In genomic region chr17:34197904-34198520, GRCm38 (mm10) we compare ENCODE assay signal across 8 mouse cellular contexts. TPM values are rescaled to one million over a fixed set of nuclear protein-coding genes. Genes with fewer than 3 reads are reported as not detected.
A peak's percentile ranks its signal among the peaks of the same experiment; 100 is the strongest.
DNase-seq lines count a peak whose midpoint lies in the region; ATAC-seq and TF ChIP-seq lines count a peak whose summit lies in the region.

No protein-coding gene starts in this region.

- no peak overlapping the region for H3K27ac ChIP-seq in hindbrain, postnatal 0 days
- H3K27ac ChIP-seq in liver, embryonic 13.5 days, result no peak overlapping the region

- no peak for TF ChIP-seq CTCF in hindbrain, postnatal 0 days (IDR thresholded peaks at IDR 0.05; ENCODE audit: low read depth)

- H3K4me1 ChIP-seq in hindbrain, postnatal 0 days (ENCODE audit: insufficient read depth, low read length), result peaks cover 5% of the 10 kb centered on the region; the same call in 1 of the 2 replicates
- peaks cover 24% of the 10 kb centered on the region for H3K4me1 ChIP-seq in liver, embryonic 13.5 days (replicated peaks)

- 0 out of 2 replicates have a peak overlapping the region, but pooled peaks have one; percentile 35 for H3K9ac ChIP-seq in hindbrain, postnatal 0 days (replicated peaks; ENCODE audit: low read length)
- peak overlapping the region; percentile 59; the same call in 1 of the 2 replicates for H3K9ac ChIP-seq in liver, embryonic 13.5 days

- WGBS in hindbrain, postnatal 0 days, result 2% methylated on average over 32 of the region's 32 CpGs
- 1% methylated on average over 32 of the region's 32 CpGs for WGBS in liver, embryonic 13.5 days (ENCODE audit: insufficient replicate concordance)

- peak overlapping the region; percentile 44 for H3K4me3 ChIP-seq in hindbrain, postnatal 0 days (ENCODE audit: low read length)
- H3K4me3 ChIP-seq in liver, embryonic 13.5 days (replicated peaks), result peak overlapping the region; percentile 59

- no peaks in the 10 kb centered on the region for H3K36me3 ChIP-seq in hindbrain, postnatal 0 days (ENCODE audit: insufficient read depth, low read length)
- no peaks in the 10 kb centered on the region for H3K36me3 ChIP-seq in liver, embryonic 13.5 days

- H3K27me3 ChIP-seq in hindbrain, postnatal 0 days (ENCODE audit: insufficient read depth, low read length), result peaks cover 24% of the 10 kb centered on the region
- H3K27me3 ChIP-seq in liver, embryonic 13.5 days, result peaks cover 70% of the 10 kb centered on the region

- peak; percentile 28; the same call in 1 of the 2 replicates for ATAC-seq in hindbrain, postnatal 0 days
- no peak for ATAC-seq in liver, embryonic 13.5 days (ENCODE audit: low read depth)

- DNase-seq in urinary bladder, postnatal 25 days (ENCODE audit: low spot score), result peak; percentile 30
- DNase-seq in urinary bladder, postnatal 10 days (ENCODE audit: low spot score), result no peak
- peak; percentile 26 for DNase-seq in gastrocnemius, postnatal 10 days
- DNase-seq in hindbrain, postnatal 0 days (ENCODE audit: low spot score), result peak; percentile 16
- DNase-seq in liver, embryonic 13.5 days, result no peak
- peak; percentile 85 for DNase-seq in naive thymus-derived CD4-positive, alpha-beta T cell, adult 2 months (ENCODE audit: low read depth)
- no peak for DNase-seq in yolk sac, embryonic 10.5 days (ENCODE audit: low spot score)
- no peak for DNase-seq in cerebellum, adult 18-20 months

- H3K4me2 ChIP-seq in hindbrain, postnatal 0 days (ENCODE audit: low read depth, low read length), result peak overlapping the region; percentile 75
- peak overlapping the region; percentile 68 for H3K4me2 ChIP-seq in liver, embryonic 13.5 days

- H3K9me3 ChIP-seq in hindbrain, postnatal 0 days (ENCODE audit: low read length), result no peaks in the 10 kb centered on the region
- H3K9me3 ChIP-seq in liver, embryonic 13.5 days (replicated peaks), result no peaks in the 10 kb centered on the region

RNA-seq across cellular contexts. Expression of gene Psmb8, which starts 0.5 kb away (rescaled TPM):
- 1 to 10 TPM; 4.5 to 5.1 TPM for total RNA-seq in gastrocnemius, postnatal 10 days (2021)
- total RNA-seq in hindbrain, postnatal 0 days (2014; rRNA removed), result 2.8 and 5.0 TPM in 2 replicates
- 6.5 and 6.9 TPM in 2 replicates for polyA plus RNA-seq in hindbrain, postnatal 0 days (2015; fragmentation: Nextera tagmentation; extraction: Ambion mirVana)
- polyA plus RNA-seq in liver, embryonic 13.5 days (2015; fragmentation: Nextera tagmentation; extraction: Ambion mirVana), result 15.3 and 18.0 TPM in 2 replicates

RNA-seq across cellular contexts. Expression of gene Tap2, which starts 5.3 kb away (rescaled TPM):
- total RNA-seq in gastrocnemius, postnatal 10 days (2021), result 1 to 10 TPM; 6.5 to 7.0 TPM
- total RNA-seq in hindbrain, postnatal 0 days (2014; rRNA removed), result 0.89 and 1.8 TPM in 2 replicates
- 3.8 and 6.5 TPM in 2 replicates for polyA plus RNA-seq in hindbrain, postnatal 0 days (2015; fragmentation: Nextera tagmentation; extraction: Ambion mirVana)
- polyA plus RNA-seq in liver, embryonic 13.5 days (2015; fragmentation: Nextera tagmentation; extraction: Ambion mirVana), result 5.7 and 6.1 TPM in 2 replicates

RNA-seq across cellular contexts. Expression of gene Psmb9, which starts 10.4 kb away (rescaled TPM):
- total RNA-seq in gastrocnemius, postnatal 10 days (2021), result 1 to 10 TPM; 1.6 to 1.7 TPM
- total RNA-seq in hindbrain, postnatal 0 days (2014; rRNA removed), result 0.68 and 4.3 TPM in 2 replicates
- polyA plus RNA-seq in hindbrain, postnatal 0 days (2015; fragmentation: Nextera tagmentation; extraction: Ambion mirVana), result 2.8 and 4.2 TPM in 2 replicates
- polyA plus RNA-seq in liver, embryonic 13.5 days (2015; fragmentation: Nextera tagmentation; extraction: Ambion mirVana), result 6.6 and 7.7 TPM in 2 replicates

RNA-seq across cellular contexts. Expression of gene Tap1, which starts 10.7 kb away (rescaled TPM):
- total RNA-seq in gastrocnemius, postnatal 10 days (2021), result 1 to 10 TPM; 2.6 to 3.8 TPM
- 14.0 and 14.1 TPM in 2 replicates for total RNA-seq in hindbrain, postnatal 0 days (2014; rRNA removed)
- 8.0 and 8.1 TPM in 2 replicates for polyA plus RNA-seq in hindbrain, postnatal 0 days (2015; fragmentation: Nextera tagmentation; extraction: Ambion mirVana)
- polyA plus RNA-seq in liver, embryonic 13.5 days (2015; fragmentation: Nextera tagmentation; extraction: Ambion mirVana), result 2.4 and 3.2 TPM in 2 replicates

RNA-seq across cellular contexts. Expression of gene H2-Ob, which starts 40.7 kb away (rescaled TPM):
- total RNA-seq in gastrocnemius, postnatal 10 days (2021), result under 1 TPM; 0.26 to 0.34 TPM
- 0.14 and 0.42 TPM in 2 replicates for total RNA-seq in hindbrain, postnatal 0 days (2014; rRNA removed)
- 0.13 and 0.35 TPM in 2 replicates for polyA plus RNA-seq in hindbrain, postnatal 0 days (2015; fragmentation: Nextera tagmentation; extraction: Ambion mirVana)
- 0.08 TPM in 1 of 2 replicates, not detected in the other for polyA plus RNA-seq in liver, embryonic 13.5 days (2015; fragmentation: Nextera tagmentation; extraction: Ambion mirVana)

Comparison
In these comparisons a context has a peak if more than half of its experiments do, and no peak if none do; other contexts are left out.
1. DNase-seq: peak in urinary bladder, postnatal 25 days (single experiment), gastrocnemius, postnatal 10 days (single experiment), hindbrain, postnatal 0 days (single experiment) and naive thymus-derived CD4-positive, alpha-beta T cell, adult 2 months (single experiment); none in urinary bladder, postnatal 10 days (single experiment), liver, embryonic 13.5 days (single experiment), yolk sac, embryonic 10.5 days (single experiment) and cerebellum, adult 18-20 months (0 of 2).